Mouse (Mus musculus) urinary bladder, postnatal 14 days (tissue): Measurements from ENCODE around the gene Uts2.
A peak's percentile ranks its signal among the peaks of the same experiment; 100 is the strongest.
"Not testable (repeated sequence)": the region's sequence is repeated elsewhere in the genome, so short reads cannot be mapped to it uniquely, and the experiment has no call there.

Experiments
- DNase-seq: peaks from one replicate; pipeline ENCODE4 v3.0.0; 2021; ENCODE audit warnings: low spot score

The Uts2 gene

DNA sequence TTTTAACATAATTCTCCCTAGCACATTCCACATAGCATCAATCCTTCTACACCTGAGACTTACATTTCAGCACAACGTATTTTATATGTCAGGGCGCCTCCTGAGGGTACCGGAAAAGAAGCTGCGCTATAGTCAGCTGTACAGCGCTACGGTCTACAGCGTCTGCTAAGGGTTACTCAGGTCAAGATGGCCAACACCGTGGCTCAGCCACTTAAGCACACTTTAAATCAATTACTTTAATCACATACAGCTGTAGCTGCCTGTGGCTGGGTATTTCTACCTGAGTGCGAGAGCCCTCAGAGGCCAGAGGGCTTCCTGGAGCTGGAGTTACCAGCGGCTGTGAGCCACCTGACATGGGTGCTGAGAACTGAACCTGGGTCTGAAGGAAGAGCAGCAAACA lies 19.0 kb downstream of the Uts2 start:
- no peak for DNase-seq

DNA sequence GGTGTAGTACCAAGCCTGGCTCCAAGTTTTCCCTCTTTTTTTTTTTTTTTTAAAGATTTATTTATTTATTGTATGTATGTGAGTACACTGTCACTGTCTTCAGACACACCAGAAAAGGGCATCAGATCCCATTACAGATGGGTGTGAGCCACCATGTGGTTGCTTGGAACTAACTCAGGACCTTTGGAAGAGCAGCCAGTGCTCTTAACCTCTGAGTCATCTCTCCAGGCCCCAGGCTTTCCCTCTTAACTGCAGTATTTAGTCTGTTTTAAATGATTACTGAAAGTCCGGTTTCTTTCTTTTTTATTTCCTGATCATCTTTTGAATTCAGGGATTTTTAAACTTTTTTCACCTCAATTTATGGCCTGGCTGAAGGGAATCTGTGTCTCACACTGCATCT lies 20.5 kb downstream of the Uts2 start:
- DNase-seq, result not testable (repeated sequence)

DNA sequence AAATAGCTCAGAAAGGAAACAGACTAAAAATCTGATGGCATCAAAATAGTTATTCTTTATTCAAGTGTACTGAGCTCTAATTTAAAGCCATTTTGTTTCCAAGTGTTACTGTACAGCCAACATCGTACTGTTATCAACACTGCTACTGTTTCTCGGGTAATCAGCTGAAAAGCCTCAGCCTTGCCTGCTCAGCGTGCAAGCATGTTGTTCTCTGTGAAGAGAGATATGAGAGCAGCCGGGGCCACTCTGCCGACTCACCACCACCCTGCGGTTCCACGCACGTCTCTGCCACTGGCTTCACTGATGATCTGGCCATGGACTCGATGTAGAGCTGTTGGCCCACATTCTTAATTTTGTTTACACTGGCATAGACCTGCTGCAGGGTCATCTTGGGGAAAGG lies 27.3 kb downstream of the Uts2 start:
- no peak for DNase-seq

GRCm38 (mm10) chr4:151027001-151027400 lies 30.1 kb downstream of the Uts2 start:
- no peak for DNase-seq

DNA sequence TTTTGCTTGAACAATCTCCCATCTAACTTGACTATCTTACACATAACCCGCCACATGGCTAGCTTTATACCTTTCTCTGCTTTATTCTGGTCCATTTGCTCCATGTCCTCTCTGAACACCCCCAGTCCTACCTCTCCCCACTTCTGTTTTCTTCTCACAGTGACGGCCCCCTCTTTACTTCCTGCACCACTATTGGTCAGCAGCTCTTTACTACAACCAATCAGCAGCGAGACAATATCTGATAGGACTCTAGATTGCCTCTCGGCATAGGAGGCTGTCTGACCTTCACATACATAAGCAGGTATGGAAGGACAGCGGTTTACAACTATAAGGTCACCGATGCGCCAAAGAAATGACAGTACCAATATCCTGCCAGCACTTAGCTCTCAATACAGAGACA lies 39.6 kb downstream of the Uts2 start:
- no peak for DNase-seq

- DNase-seq, result no peak
Measured at GRCm38 (mm10) chr4:151037800-151038199, 40.9 kb downstream of the Uts2 start.

DNA sequence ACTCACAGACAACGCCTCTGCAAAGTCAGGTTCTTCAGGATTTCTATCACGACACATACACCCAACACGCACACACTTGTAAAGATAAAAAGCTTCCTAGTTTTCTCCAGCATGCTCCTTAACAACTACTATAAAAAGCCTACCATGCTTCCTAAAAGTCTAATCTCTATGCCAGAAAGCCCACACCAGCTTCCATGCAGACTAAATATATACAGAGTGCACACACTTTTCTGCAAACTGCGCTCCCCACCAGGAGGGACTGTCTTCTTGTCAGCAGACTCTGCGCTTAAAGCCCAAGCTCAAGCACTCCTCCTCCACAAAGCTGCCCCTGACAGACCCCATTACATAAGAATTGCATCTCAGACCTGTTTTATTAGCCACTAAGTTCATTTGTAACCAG lies 44.6 kb downstream of the Uts2 start:
- no peak for DNase-seq

DNA sequence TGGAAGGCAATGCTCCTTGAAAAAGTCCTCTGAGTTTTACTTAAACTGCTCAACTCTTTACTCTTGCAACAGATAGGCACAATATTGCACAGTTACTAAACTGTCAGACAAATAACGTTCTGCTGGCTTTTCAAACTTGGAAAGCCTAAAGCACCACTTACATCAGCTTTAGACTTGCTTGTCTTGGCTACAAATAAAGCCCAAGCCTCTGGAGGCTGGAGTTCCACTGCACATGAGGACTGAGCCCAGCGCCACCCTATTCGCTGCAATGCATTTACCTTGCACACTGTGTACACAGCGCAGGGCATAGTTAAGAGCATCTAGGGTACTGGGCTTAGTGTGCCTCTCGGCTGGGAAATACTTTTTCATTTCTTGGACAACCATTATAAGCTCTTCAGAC lies 46.4 kb downstream of the Uts2 start:
- peak; percentile 36 for DNase-seq

GRCm38 (mm10) chr4:151044037-151044943 lies 47.4 kb downstream of the Uts2 start, which contains the start of gene Per3:
Gene Per3, minus strand, starts transcription at chr4:151044665.
- peak; percentile 98 for DNase-seq

GRCm38 (mm10) chr4:151044944-151045570 lies 48.2 kb downstream of the Uts2 start:
- no peak for DNase-seq

- no peak for DNase-seq
Measured at GRCm38 (mm10) chr4:151046524-151046923, 49.6 kb downstream of the Uts2 start.

GRCm38 (mm10) chr4:151051162-151051561 lies 54.3 kb downstream of the Uts2 start:
- no peak for DNase-seq
